Mouse (Mus musculus) embryonic facial prominence, embryonic 11.5 days (tissue): ENCODE measurements around the gene Lect2. TPM values are rescaled to one million over a fixed set of nuclear protein-coding genes. Genes with fewer than 3 reads are reported as not detected.

Experiments used
- ATAC-seq: fragments of 200-750 bp; cut with Nextera tagmentation; replicated peaks from 2 replicates; pipeline ENCODE4 v1.8.0; 2017; ENCODE audit warnings: low read depth; ENCODE audit not compliant: insufficient number of reproducible peaks, low FRiP score, low TSS enrichment
- DNase-seq: peaks from one replicate; pipeline ENCODE4 v3.0.0-alpha.2; 2015; ENCODE audit warnings: low spot score
- H3K27ac ChIP-seq: fragments of 300-500 bp; sonication (generic); replicated peaks from 2 replicates; pipeline ENCODE4 v1.5.1; 2014; ENCODE audit warnings: mild to moderate bottlenecking, low read depth, low read length, control low read depth
- H3K27me3 ChIP-seq: fragments of 300-500 bp; sonication (generic); 2 replicates; pipeline ENCODE4 v1.6.1; 2014; ENCODE audit warnings: mild to moderate bottlenecking, low read length, moderate library complexity, mixed read lengths; ENCODE audit not compliant: control insufficient read depth, insufficient read depth
- H3K36me3 ChIP-seq: fragments of 300-500 bp; sonication (generic); replicated peaks from 2 replicates; pipeline ENCODE4 v1.6.1; 2014; ENCODE audit warnings: low read depth, mild to moderate bottlenecking, low read length, moderate library complexity, mixed read lengths; ENCODE audit not compliant: control insufficient read depth, insufficient read depth
- H3K4me1 ChIP-seq: fragments of 300-500 bp; sonication (generic); 2 replicates; pipeline ENCODE4 v1.6.1; 2014; ENCODE audit warnings: low read length, mixed read lengths; ENCODE audit not compliant: control insufficient read depth, insufficient read depth
- H3K4me2 ChIP-seq: fragments of 300-500 bp; sonication (generic); 2 replicates; pipeline ENCODE4 v1.6.1; 2014; ENCODE audit warnings: low read depth, mild to moderate bottlenecking, control low read depth, low read length, moderate library complexity
- H3K4me3 ChIP-seq: fragments of 300-500 bp; sonication (generic); 2 replicates; pipeline ENCODE4 v1.5.1; 2014; ENCODE audit warnings: low read depth, low read length, control low read depth
- H3K9ac ChIP-seq: fragments of 300-500 bp; sonication (generic); replicated peaks from 2 replicates; pipeline ENCODE4 v1.6.1; 2014; ENCODE audit warnings: mild to moderate bottlenecking, control low read depth, low read length
- H3K9me3 ChIP-seq: fragments of 300-500 bp; sonication (generic); replicated peaks from 2 replicates; pipeline ENCODE4 v1.6.1; 2016; ENCODE audit warnings: mild to moderate bottlenecking, low read length, inconsistent platforms, mixed read lengths; ENCODE audit not compliant: control insufficient read depth
- WGBS: fragments of 180-500 bp; shearing (Covaris S2); extraction: QIAGEN DNeasy Blood & Tissue Kit; methylation state at CpG from one replicate; pipeline ENCODE4 v1.1.7; 2014; 5-methylcytosine and 5-hydroxymethylcytosine counted together
- polyA plus RNA-seq: library from polyadenylated mRNA; unstranded; fragments of >200 nt; fragmentation: Nextera tagmentation; extraction: Ambion mirVana; gene quantifications from 2 replicates; pipeline ENCODE4 v1.2.1, GENCODE M21; 2014

Gene Lect2
- polyA plus RNA-seq, 1 experiment from 2014 or later: not detected

- Histone ChIP-seq H3K4me2 (no peak overlapping the region), H3K27ac (no peak overlapping the region), H3K9ac (no peak overlapping the region), H3K27me3 (no peaks in the 10 kb centered on the region), H3K9me3 (no peaks in the 10 kb centered on the region), H3K36me3 (no peaks in the 10 kb centered on the region), H3K4me3 (no peak overlapping the region), H3K4me1 (no peaks in the 10 kb centered on the region)
- no peak for ATAC-seq
- 73% methylated on average over 6 of the region's 6 CpGs for WGBS
- no peak for DNase-seq
Measured at GRCm38 (mm10) chr13:56501866-56502420, 46.4 kb downstream of the Lect2 start.

GRCm38 (mm10) chr13:56500636-56501035 lies 47.7 kb downstream of the Lect2 start:
- ATAC-seq (no peak), DNase-seq (no peak)
- H3K4me1 ChIP-seq: no peaks in the 10 kb centered on the region
- H3K36me3 ChIP-seq: no peaks in the 10 kb centered on the region
- H3K4me2 ChIP-seq: no peak overlapping the region
- H3K9me3 ChIP-seq: no peaks in the 10 kb centered on the region
- WGBS: 89% methylated on average over 8 of the region's 8 CpGs
- no peak overlapping the region for H3K4me3 ChIP-seq
- H3K27me3 ChIP-seq: no peaks in the 10 kb centered on the region
- H3K27ac ChIP-seq: no peak overlapping the region
- H3K9ac ChIP-seq: no peak overlapping the region

GRCm38 (mm10) chr13:56500132-56500531 lies 48.2 kb downstream of the Lect2 start:
- DNase-seq (no peak), ATAC-seq (no peak)
- no peaks in the 10 kb centered on the region for H3K4me1 ChIP-seq
- no peak overlapping the region for H3K4me3 ChIP-seq
- no peak overlapping the region for H3K9ac ChIP-seq
- no peaks in the 10 kb centered on the region for H3K27me3 ChIP-seq
- H3K4me2 ChIP-seq: no peak overlapping the region
- 66% methylated on average over 3 of the region's 3 CpGs for WGBS
- no peaks in the 10 kb centered on the region for H3K9me3 ChIP-seq
- no peak overlapping the region for H3K27ac ChIP-seq
- H3K36me3 ChIP-seq: no peaks in the 10 kb centered on the region

- Histone ChIP-seq H3K27me3 (no peaks in the 10 kb centered on the region), H3K9ac (no peak overlapping the region), H3K4me3 (no peak overlapping the region), H3K36me3 (no peaks in the 10 kb centered on the region), H3K27ac (no peak overlapping the region), H3K4me2 (no peak overlapping the region), H3K4me1 (no peaks in the 10 kb centered on the region), H3K9me3 (no peaks in the 10 kb centered on the region)
- DNase-seq: no peak
- WGBS: 68% methylated on average over 3 of the region's 3 CpGs
- ATAC-seq: no peak
Measured at GRCm38 (mm10) chr13:56494440-56494839, 53.9 kb downstream of the Lect2 start.

Other genes with a start within 250 kb of the Lect2 start
- not detected in 2 replicates for gene Gm3045, start 121.9 kb downstream of the Lect2 start, polyA plus RNA-seq
- gene Slc25a48, start 110.1 kb downstream of the Lect2 start, polyA plus RNA-seq: 0.08 TPM in 1 of 2 replicates, not detected in the other
- not detected in 2 replicates for gene Il9, start 66.3 kb downstream of the Lect2 start, polyA plus RNA-seq
- gene Fbxl21, start 26.0 kb downstream of the Lect2 start, polyA plus RNA-seq: 2.8 and 3.7 TPM in 2 replicates
- gene Tgfbi, start 61.0 kb upstream of the Lect2 start, polyA plus RNA-seq: 85.8 and 93.6 TPM in 2 replicates
- gene Smad5, start 154.5 kb upstream of the Lect2 start, polyA plus RNA-seq: 54.4 and 57.4 TPM in 2 replicates
- 0.38 TPM in 1 of 2 replicates, not detected in the other for gene Gm45623, start 205.3 kb upstream of the Lect2 start, polyA plus RNA-seq